Mouse (Mus musculus) G1E (cell line): ENCODE measurements around the gene Pef1. TPM values are rescaled to one million over a fixed set of nuclear protein-coding genes. Genes with fewer than 3 reads are reported as not detected.

Experiments used
- ATAC-seq: 2 replicates; pipeline ENCODE4 v1.8.0; 2016; ENCODE audit warnings: mild to moderate bottlenecking; ENCODE audit not compliant: insufficient number of reproducible peaks, poor library complexity, low FRiP score, severe bottlenecking; ENCODE audit errors: extremely low read depth
- DNase-seq: peaks from one replicate; pipeline ENCODE4 v3.0.0; 2012; ENCODE audit warnings: low spot score
- H3K27me3 ChIP-seq: 2 replicates; pipeline ENCODE4 v1.6.1; 2012; ENCODE audit warnings: mild to moderate bottlenecking, low read length, inconsistent platforms; ENCODE audit not compliant: insufficient read depth
- H3K36me3 ChIP-seq: replicated peaks from 2 replicates; pipeline ENCODE3; 2012; ENCODE audit warnings: mild to moderate bottlenecking, inconsistent platforms
- H3K4me1 ChIP-seq: 2 replicates; pipeline ENCODE4 v1.6.1; 2012; ENCODE audit warnings: low read depth, low read length, inconsistent platforms, mixed read lengths; ENCODE audit not compliant: insufficient read depth
- H3K4me3 ChIP-seq: 2 replicates; pipeline ENCODE4 v1.5.1; 2012; ENCODE audit warnings: low read depth, mild to moderate bottlenecking, inconsistent platforms, low read length, moderate library complexity, mixed read lengths
- H3K9me3 ChIP-seq: replicated peaks from 2 replicates; pipeline ENCODE4 v1.6.1; 2012; ENCODE audit warnings: inconsistent platforms
- CTCF ChIP-seq: IDR thresholded peaks from 2 replicates; pipeline ENCODE4 v1.5.1; 2012; ENCODE audit warnings: low read depth, low read length, inconsistent platforms, mixed read lengths
- GATA1 ChIP-seq: IDR thresholded peaks from 2 replicates; pipeline ENCODE4 v1.6.1; 2012; ENCODE audit warnings: borderline replicate concordance, low read length, inconsistent platforms, mixed read lengths
- GATA2 ChIP-seq: IDR thresholded peaks from 2 replicates; pipeline ENCODE4 v1.6.1; 2012; ENCODE audit warnings: low read depth, low read length, inconsistent platforms, borderline replicate concordance
- POLR2AphosphoS5 ChIP-seq: IDR thresholded peaks from 2 replicates; pipeline ENCODE4 v1.6.1; 2012; ENCODE audit warnings: low read depth, low read length, inconsistent platforms; ENCODE audit not compliant: insufficient replicate concordance
- TAL1 ChIP-seq: conservative IDR thresholded peaks from 2 replicates; pipeline ENCODE4 v1.6.1; 2012; ENCODE audit warnings: low read depth, low read length, inconsistent platforms, mixed read lengths
- polyA plus RNA-seq: library from polyadenylated mRNA; stranded (reverse); fragments of >175 nt; gene quantifications from 2 replicates; pipeline ENCODE4 v1.2.3, GENCODE M21; 2012
- total RNA-seq, 2 experiments: library from RNA; stranded (forward) in 1 of 2; stranded (reverse) in 1 of 2; fragments of 200-1000 nt in 1 of 2; fragments of >200 nt in 1 of 2; fragmentation: Nextera tagmentation in 1 of 2; gene quantifications; 2 replicates each; pipeline ENCODE4 v1.2.3; 2014 to 2017

Pef1 gene
- total and polyA plus RNA-seq, 3 experiments: 20.9 to 84.6 (median 24.8) TPM

DNA sequence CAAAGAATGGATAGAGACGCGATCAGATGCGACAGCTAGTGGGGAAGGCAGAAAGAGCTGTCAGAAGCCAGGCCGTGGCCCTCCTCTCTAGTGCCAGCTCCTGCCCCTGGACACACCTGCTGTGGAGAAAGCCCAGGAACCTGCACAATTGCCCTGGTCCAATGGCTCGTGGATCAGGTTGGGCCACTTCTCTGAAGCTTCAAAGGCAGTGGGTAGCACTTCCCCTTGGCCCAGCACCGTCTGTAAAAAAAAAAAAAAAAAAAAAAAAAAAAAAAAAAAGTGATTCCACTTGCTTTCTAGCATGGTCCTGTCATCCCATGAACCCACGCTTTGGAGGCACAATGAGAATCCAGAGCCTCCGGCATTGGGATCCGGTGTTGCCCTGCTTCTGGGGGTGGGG, 65.5 kb downstream of the Pef1 start:
- peaks cover 13% of the 10 kb centered on the region for H3K4me1 ChIP-seq
- H3K9me3 ChIP-seq: no peaks in the 10 kb centered on the region
- no peak for TF ChIP-seq GATA2
- no peak for TF ChIP-seq POLR2AphosphoS5
- no peak for TF ChIP-seq GATA1
- TF ChIP-seq TAL1: no peak
- TF ChIP-seq CTCF: no peak
- DNase-seq (no peak), ATAC-seq (no peak)
- H3K4me3 ChIP-seq: no peak overlapping the region
- peaks cover 21% of the 10 kb centered on the region; the same call in 1 of the 2 replicates for H3K27me3 ChIP-seq
- H3K36me3 ChIP-seq: peaks cover 18% of the 10 kb centered on the region

DNA sequence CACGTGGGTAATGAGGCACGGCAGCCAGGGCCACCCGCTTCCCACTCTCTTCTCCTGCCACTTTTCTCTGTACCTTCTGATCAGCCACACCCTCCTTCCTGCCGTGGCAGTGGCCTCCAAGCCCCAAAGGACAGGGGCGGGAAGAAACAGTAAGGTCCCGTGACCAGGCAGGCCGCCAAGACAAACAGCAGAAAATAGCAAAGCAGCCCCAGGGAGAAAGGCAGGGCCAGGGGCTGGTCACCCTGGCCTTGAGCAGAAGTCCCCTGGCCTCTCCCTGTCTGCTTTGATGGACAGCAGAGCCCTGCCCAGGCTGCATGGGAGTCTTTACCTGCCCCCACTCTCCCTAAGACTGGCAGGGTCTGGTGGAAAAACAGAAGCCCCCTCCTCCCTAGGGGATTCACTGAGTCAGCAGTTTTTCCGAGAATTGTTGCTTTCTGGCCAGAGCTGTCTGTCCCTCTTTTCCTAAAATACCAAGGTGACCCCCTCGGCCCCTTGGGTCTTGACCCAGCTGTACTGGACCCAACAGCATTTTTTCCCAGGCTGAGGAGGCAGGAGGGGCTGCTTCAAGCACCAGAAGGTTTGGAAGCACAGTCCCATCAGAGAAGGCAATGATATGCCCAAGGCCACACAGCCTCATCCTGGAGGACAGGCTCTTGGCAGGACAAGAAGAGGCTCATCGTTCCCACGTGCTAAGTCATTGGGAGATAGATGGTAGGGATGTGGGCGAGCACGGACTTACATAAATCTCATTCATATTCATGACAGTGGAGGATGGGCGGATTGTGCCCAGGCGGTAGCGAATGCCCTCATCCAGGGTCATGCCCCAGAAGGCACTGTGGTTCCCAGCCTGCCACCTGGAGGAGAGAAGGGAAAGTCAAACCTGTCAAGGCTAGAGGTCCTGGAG, 66.2 kb downstream of the Pef1 start:
- Histone ChIP-seq H3K36me3 (peaks cover 18% of the 10 kb centered on the region), H3K27me3 (peaks cover 17% of the 10 kb centered on the region; the same call in 1 of the 2 replicates), H3K4me3 (no peak overlapping the region), H3K4me1 (peaks cover 13% of the 10 kb centered on the region), H3K9me3 (no peaks in the 10 kb centered on the region)
- no peak for TF ChIP-seq POLR2AphosphoS5
- TF ChIP-seq GATA1: no peak
- TF ChIP-seq TAL1: no peak
- TF ChIP-seq CTCF: no peak
- TF ChIP-seq GATA2: no peak
- no peak for ATAC-seq
- DNase-seq: peak; percentile 73

- no peaks in the 10 kb centered on the region for H3K9me3 ChIP-seq
- peaks cover 24% of the 10 kb centered on the region; the same call in 1 of the 2 replicates for H3K27me3 ChIP-seq
- H3K4me3 ChIP-seq: no peak overlapping the region
- peaks cover 18% of the 10 kb centered on the region for H3K36me3 ChIP-seq
- no peak for ATAC-seq
- TF ChIP-seq CTCF (no peak), POLR2AphosphoS5 (no peak), GATA2 (no peak), GATA1 (no peak)
- peaks cover 21% of the 10 kb centered on the region for H3K4me1 ChIP-seq
- no peak for DNase-seq
Observed at GRCm38 (mm10) chr4:130169411-130169971, 67.1 kb downstream of the Pef1 start.

GRCm38 (mm10) chr4:130170362-130170761, 68.0 kb downstream of the Pef1 start:
- ATAC-seq (no peak), DNase-seq (no peak)
- H3K9me3 ChIP-seq: no peaks in the 10 kb centered on the region
- TF ChIP-seq CTCF (no peak), TAL1 (no peak), GATA2 (no peak), GATA1 (no peak), POLR2AphosphoS5 (no peak)
- H3K4me3 ChIP-seq: no peak overlapping the region
- H3K36me3 ChIP-seq: peaks cover 18% of the 10 kb centered on the region
- peaks cover 26% of the 10 kb centered on the region for H3K4me1 ChIP-seq
- H3K27me3 ChIP-seq: peaks cover 29% of the 10 kb centered on the region; the same call in 1 of the 2 replicates

GRCm38 (mm10) chr4:130171951-130172765, 69.8 kb downstream of the Pef1 start:
- Histone ChIP-seq H3K4me1 (peaks cover 30% of the 10 kb centered on the region), H3K9me3 (no peaks in the 10 kb centered on the region), H3K27me3 (peaks cover 23% of the 10 kb centered on the region; the same call in 1 of the 2 replicates), H3K36me3 (peaks cover 8% of the 10 kb centered on the region), H3K4me3 (no peak overlapping the region)
- TF ChIP-seq GATA2 (no peak), POLR2AphosphoS5 (no peak)
- no peak for DNase-seq
- ATAC-seq: no peak
